Comparison of ENCODE assay signal across 18 mouse cellular contexts in genomic region chr3:117728136-117728535, GRCm38 (mm10).
DNase-seq lines count a peak whose midpoint lies in the region; ATAC-seq and TF ChIP-seq lines count a peak whose summit lies in the region.
"Had no signal": no experiment of that assay in that cellular context is flagged by ENCODE, and none has a peak within 500 bp of the region (broad histone marks: within the 10 kb centered on the region; RNA-seq: fewer than 3 reads in every experiment).

No protein-coding gene starts in this region.

- no peak for TF ChIP-seq POLR2A in liver, adult 2 months (IDR thresholded peaks at IDR 0.05; ENCODE audit: extremely low read depth, insufficient read depth, low read length)

- no peaks in the 10 kb centered on the region for H3K79me2 ChIP-seq in liver, adult 2 months (ENCODE audit: control insufficient read depth, insufficient read depth, low read length)

- no peaks in the 10 kb centered on the region for H3K4me1 ChIP-seq in embryonic facial prominence, embryonic 11.5 days (ENCODE audit: control insufficient read depth, insufficient read depth, low read length)
- H3K4me1 ChIP-seq in embryonic facial prominence, embryonic 10.5 days: no peaks in the 10 kb centered on the region
- H3K4me1 ChIP-seq in liver, adult 2 months (ENCODE audit: control insufficient read depth, insufficient read depth, low read length): no peaks in the 10 kb centered on the region
- no peaks in the 10 kb centered on the region for H3K4me1 ChIP-seq in liver, embryonic 12.5 days
- H3K4me1 ChIP-seq: embryonic facial prominence, embryonic 12.5 days; heart, embryonic 15.5 days; megakaryocyte, embryonic 14.5 days had no signal

- no peak for TF ChIP-seq CTCF in liver, adult 2 months (IDR thresholded peaks at IDR 0.05; ENCODE audit: low read depth, low read length)

- H3K27me3 ChIP-seq in embryonic facial prominence, embryonic 11.5 days (ENCODE audit: control insufficient read depth, insufficient read depth, low read length): no peaks in the 10 kb centered on the region
- no peaks in the 10 kb centered on the region for H3K27me3 ChIP-seq in embryonic facial prominence, embryonic 10.5 days (replicated peaks; ENCODE audit: low read depth, poor library complexity, severe bottlenecking)
- no peaks in the 10 kb centered on the region for H3K27me3 ChIP-seq in liver, adult 2 months (ENCODE audit: control insufficient read depth, insufficient read depth, low read length)
- no peaks in the 10 kb centered on the region for H3K27me3 ChIP-seq in liver, embryonic 12.5 days (replicated peaks)
- H3K27me3 ChIP-seq: embryonic facial prominence, embryonic 12.5 days; forebrain, embryonic 12.5 days; heart, embryonic 15.5 days; megakaryocyte, embryonic 14.5 days; neural tube, embryonic 13.5 days had no signal

- no peak for ATAC-seq in embryonic facial prominence, embryonic 11.5 days (replicated peaks; ENCODE audit: insufficient number of reproducible peaks, low FRiP score, low TSS enrichment, low read depth)
- ATAC-seq in liver, embryonic 12.5 days: no peak
- ATAC-seq: liver, postnatal 0 days had no signal

- DNase-seq in embryonic facial prominence, embryonic 11.5 days (ENCODE audit: low spot score): peak; percentile 33
- DNase-seq in embryonic facial prominence, embryonic 10.5 days (ENCODE audit: low spot score): no peak
- peak; percentile 3 for DNase-seq in liver, adult 2 months (ENCODE audit: extremely low read depth, low read depth, low spot score)
- DNase-seq in ES-CJ7 (ENCODE audit: low read depth, low spot score): peak; percentile 55
- DNase-seq in embryo, embryonic 10.5 days (ENCODE audit: low spot score): peak; percentile 51
- no peak for DNase-seq in spleen, postnatal 14 days (ENCODE audit: low spot score in 2 of 2)
- no peak for DNase-seq in spleen, adult 18-20 months
- DNase-seq: adrenal gland, postnatal 36 days; cerebellum, adult 2 months; gastrocnemius, postnatal 14 days; kidney, postnatal 10 days; liver, postnatal 0 days had no signal

- no peak overlapping the region for H3K27ac ChIP-seq in embryonic facial prominence, embryonic 11.5 days (replicated peaks; ENCODE audit: low read depth, low read length)
- H3K27ac ChIP-seq in embryonic facial prominence, embryonic 10.5 days (replicated peaks): no peak overlapping the region
- H3K27ac ChIP-seq in liver, adult 2 months (replicated peaks; ENCODE audit: insufficient read depth, low read depth, low read length): no peak overlapping the region
- no peak overlapping the region for H3K27ac ChIP-seq in liver, embryonic 12.5 days
- H3K27ac ChIP-seq: embryonic facial prominence, embryonic 12.5 days; forebrain, embryonic 12.5 days; heart, embryonic 15.5 days had no signal

- H3K36me3 ChIP-seq in embryonic facial prominence, embryonic 11.5 days (replicated peaks; ENCODE audit: control insufficient read depth, insufficient read depth, low read depth, low read length): no peaks in the 10 kb centered on the region
- no peaks in the 10 kb centered on the region for H3K36me3 ChIP-seq in embryonic facial prominence, embryonic 10.5 days (replicated peaks)
- no peaks in the 10 kb centered on the region for H3K36me3 ChIP-seq in liver, adult 2 months (ENCODE audit: control insufficient read depth, insufficient read depth, low read length)
- H3K36me3 ChIP-seq in liver, embryonic 12.5 days: no peaks in the 10 kb centered on the region
- H3K36me3 ChIP-seq: embryonic facial prominence, embryonic 12.5 days; forebrain, embryonic 12.5 days; heart, embryonic 15.5 days; neural tube, embryonic 13.5 days had no signal

- no peak overlapping the region for H3K4me2 ChIP-seq in embryonic facial prominence, embryonic 11.5 days (ENCODE audit: low read depth, low read length)
- H3K4me2 ChIP-seq in liver, embryonic 12.5 days: no peak overlapping the region
- H3K4me2 ChIP-seq: embryonic facial prominence, embryonic 12.5 days; forebrain, embryonic 12.5 days; heart, embryonic 15.5 days; neural tube, embryonic 13.5 days had no signal

- H3K4me3 ChIP-seq in embryonic facial prominence, embryonic 11.5 days (ENCODE audit: low read depth, low read length): no peak overlapping the region
- H3K4me3 ChIP-seq in embryonic facial prominence, embryonic 10.5 days: no peak overlapping the region
- H3K4me3 ChIP-seq in liver, adult 2 months (ENCODE audit: insufficient read depth, low read depth, low read length): no peak overlapping the region
- no peak overlapping the region for H3K4me3 ChIP-seq in liver, embryonic 12.5 days
- H3K4me3 ChIP-seq: embryonic facial prominence, embryonic 12.5 days; forebrain, embryonic 12.5 days; heart, embryonic 15.5 days; megakaryocyte, embryonic 14.5 days; neural tube, embryonic 13.5 days had no signal

- 43% methylated on average over 1 of the region's 1 CpGs for WGBS in embryonic facial prominence, embryonic 11.5 days
- WGBS in embryonic facial prominence, embryonic 10.5 days: 37% methylated on average over 1 of the region's 1 CpGs
- 38% methylated on average over 1 of the region's 1 CpGs for WGBS in liver, adult 2 months
- 10% methylated on average over 1 of the region's 1 CpGs for WGBS in liver, embryonic 12.5 days (ENCODE audit: insufficient replicate concordance)

- no peak overlapping the region for H3K9ac ChIP-seq in embryonic facial prominence, embryonic 11.5 days (replicated peaks; ENCODE audit: low read length)
- H3K9ac ChIP-seq in liver, adult 2 months (ENCODE audit: low read depth, low read length): no peak overlapping the region
- no peak overlapping the region for H3K9ac ChIP-seq in liver, embryonic 12.5 days
- H3K9ac ChIP-seq: embryonic facial prominence, embryonic 12.5 days; forebrain, embryonic 12.5 days; heart, embryonic 15.5 days; liver, postnatal 0 days; neural tube, embryonic 13.5 days had no signal

- H3K9me3 ChIP-seq in embryonic facial prominence, embryonic 11.5 days (replicated peaks; ENCODE audit: control insufficient read depth, low read length): no peaks in the 10 kb centered on the region
- H3K9me3 ChIP-seq in embryonic facial prominence, embryonic 10.5 days: no peaks in the 10 kb centered on the region
- no peaks in the 10 kb centered on the region for H3K9me3 ChIP-seq in liver, embryonic 12.5 days (replicated peaks)
- H3K9me3 ChIP-seq: embryonic facial prominence, embryonic 12.5 days; forebrain, embryonic 12.5 days; heart, embryonic 15.5 days; megakaryocyte, embryonic 14.5 days; neural tube, embryonic 13.5 days had no signal

Comparison
In these comparisons a context has a peak if more than half of its experiments do, and no peak if none do; other contexts are left out.
1. DNase-seq: peak in embryonic facial prominence, embryonic 11.5 days (single experiment), liver, adult 2 months (single experiment), ES-CJ7 (single experiment) and embryo, embryonic 10.5 days (single experiment); none in embryonic facial prominence, embryonic 10.5 days (single experiment), spleen, postnatal 14 days (0 of 2) and spleen, adult 18-20 months (0 of 2).